In genomic region chr19:8630826-8631225, GRCm38 (mm10) we compare ENCODE assay signal across 30 mouse cellular contexts. TPM values are rescaled to one million over a fixed set of nuclear protein-coding genes. Genes with fewer than 3 reads are reported as not detected.
DNase-seq lines count a peak whose midpoint lies in the region; ATAC-seq and TF ChIP-seq lines count a peak whose summit lies in the region.
"Had no signal": no experiment of that assay in that cellular context is flagged by ENCODE, and none has a peak within 500 bp of the region (broad histone marks: within the 10 kb centered on the region; RNA-seq: fewer than 3 reads in every experiment).

No protein-coding gene starts in this region.

- no peaks in the 10 kb centered on the region for H3K4me1 ChIP-seq in heart, embryonic 12.5 days (replicated peaks)
- H3K4me1 ChIP-seq in kidney, embryonic 14.5 days (ENCODE audit: control insufficient read depth, insufficient read depth, low read length), result no peaks in the 10 kb centered on the region
- peaks cover 0 to 1% of the 10 kb centered on the region in 2 experiments; a peak in 2 of 4 replicates for H3K4me1 ChIP-seq in MEL (ENCODE audit: control insufficient read depth in 1 of 2, insufficient read depth in 2 of 2, low read length in 2 of 2)
- H3K4me1 ChIP-seq in forebrain, embryonic 11.5 days (replicated peaks; ENCODE audit: control insufficient read depth, insufficient read depth, low read length), result no peaks in the 10 kb centered on the region
- H3K4me1 ChIP-seq: forebrain, embryonic 15.5 days; heart, embryonic 13.5 days; lung, embryonic 15.5 days; midbrain, embryonic 10.5 days; neural tube, embryonic 12.5 days had no signal

- no peaks in the 10 kb centered on the region; the same call in none of the 2 replicates for H3K27me3 ChIP-seq in heart, embryonic 12.5 days (replicated peaks)
- H3K27me3 ChIP-seq in kidney, embryonic 14.5 days (ENCODE audit: control insufficient read depth, insufficient read depth, low read length), result no peaks in the 10 kb centered on the region
- H3K27me3 ChIP-seq in MEL (ENCODE audit: control insufficient read depth in 1 of 2, insufficient read depth in 2 of 2, low read length in 2 of 2), result peaks cover 0 to 2% of the 10 kb centered on the region in 2 experiments; a peak in 1 of 4 replicates
- no peaks in the 10 kb centered on the region for H3K27me3 ChIP-seq in forebrain, embryonic 11.5 days (ENCODE audit: control insufficient read depth, insufficient read depth, low read length)
- H3K27me3 ChIP-seq: forebrain, embryonic 15.5 days; liver, embryonic 15.5 days; lung, embryonic 15.5 days; neural tube, embryonic 12.5 days had no signal

- no peak for ATAC-seq in heart, embryonic 12.5 days (ENCODE audit: insufficient number of reproducible peaks, low FRiP score)
- no peak for ATAC-seq in kidney, embryonic 14.5 days (ENCODE audit: low FRiP score, low TSS enrichment)
- no peak for ATAC-seq in forebrain, embryonic 11.5 days (replicated peaks; ENCODE audit: low FRiP score)
- ATAC-seq: forebrain, embryonic 15.5 days; hindbrain, embryonic 16.5 days had no signal

- H3K9me3 ChIP-seq in heart, embryonic 12.5 days (replicated peaks), result no peaks in the 10 kb centered on the region; the same call in 1 of the 2 replicates
- no peaks in the 10 kb centered on the region for H3K9me3 ChIP-seq in kidney, embryonic 14.5 days (ENCODE audit: control insufficient read depth, low read length)
- H3K9me3 ChIP-seq in MEL (replicated peaks; ENCODE audit: insufficient read depth, low read length), result no peaks in the 10 kb centered on the region
- no peaks in the 10 kb centered on the region for H3K9me3 ChIP-seq in forebrain, embryonic 11.5 days (ENCODE audit: control insufficient read depth, low read length)
- H3K9me3 ChIP-seq: forebrain, embryonic 15.5 days; liver, embryonic 15.5 days; lung, embryonic 15.5 days; midbrain, embryonic 10.5 days; neural tube, embryonic 12.5 days had no signal

- no peak overlapping the region for H3K9ac ChIP-seq in heart, embryonic 12.5 days
- H3K9ac ChIP-seq in kidney, embryonic 14.5 days (ENCODE audit: low read depth, low read length), result no peak overlapping the region
- no peak overlapping the region for H3K9ac ChIP-seq in MEL (ENCODE audit: control insufficient read depth, low read depth, low read length, poor library complexity, severe bottlenecking)
- H3K9ac ChIP-seq in forebrain, embryonic 11.5 days (ENCODE audit: low read length), result no peak overlapping the region
- H3K9ac ChIP-seq: forebrain, embryonic 15.5 days; heart, embryonic 13.5 days; liver, embryonic 15.5 days; lung, embryonic 15.5 days; neural tube, embryonic 12.5 days had no signal

- TF ChIP-seq CTCF in MEL (IDR thresholded peaks at IDR 0.05 in 2 of 3, conservative IDR thresholded peaks at IDR 0.05 in 1 of 3; ENCODE audit: control insufficient read depth in 1 of 3, insufficient read depth in 1 of 3, low read depth in 2 of 3, low read length in 3 of 3, poor library complexity in 1 of 3, severe bottlenecking in 1 of 3), result no peak

- no peak for TF ChIP-seq POLR2A in MEL (IDR thresholded peaks at IDR 0.05; ENCODE audit: control insufficient read depth in 1 of 2, insufficient read depth in 1 of 2, low read depth in 1 of 2, low read length in 2 of 2, poor library complexity in 1 of 2)

- H3K4me2 ChIP-seq in heart, embryonic 12.5 days, result no peak overlapping the region
- H3K4me2 ChIP-seq in kidney, embryonic 14.5 days (replicated peaks; ENCODE audit: low read depth, low read length), result no peak overlapping the region
- H3K4me2 ChIP-seq in forebrain, embryonic 11.5 days (ENCODE audit: low read depth, low read length, severe bottlenecking), result no peak overlapping the region
- H3K4me2 ChIP-seq: forebrain, embryonic 15.5 days; heart, embryonic 13.5 days; liver, embryonic 15.5 days; lung, embryonic 15.5 days; neural tube, embryonic 12.5 days had no signal

- no peaks in the 10 kb centered on the region for H3K36me3 ChIP-seq in heart, embryonic 12.5 days
- no peaks in the 10 kb centered on the region for H3K36me3 ChIP-seq in kidney, embryonic 14.5 days (ENCODE audit: control insufficient read depth, insufficient read depth, low read length)
- no peaks in the 10 kb centered on the region for H3K36me3 ChIP-seq in MEL (ENCODE audit: control insufficient read depth in 1 of 2, insufficient read depth in 2 of 2, low read length in 2 of 2)
- H3K36me3 ChIP-seq in forebrain, embryonic 11.5 days (ENCODE audit: control insufficient read depth, insufficient read depth, low read length), result no peaks in the 10 kb centered on the region
- H3K36me3 ChIP-seq: forebrain, embryonic 15.5 days; heart, embryonic 13.5 days; liver, embryonic 15.5 days; lung, embryonic 15.5 days; midbrain, embryonic 10.5 days; neural tube, embryonic 12.5 days had no signal

- peak; percentile 3 for DNase-seq in heart, adult 8-10 months (ENCODE audit: low spot score)
- peak; percentile 68 to 79 for DNase-seq in kidney, adult 8-10 months
- peak; percentile 13 for DNase-seq in MEL (ENCODE audit: low read depth, low spot score)
- peak; percentile 54 for DNase-seq in kidney, postnatal 10 days
- no peak for DNase-seq in forebrain, embryonic 11.5 days (ENCODE audit: low spot score)
- no peak for DNase-seq in urinary bladder, adult 2 months (ENCODE audit: low spot score)
- DNase-seq: cerebellum, adult 8-10 months; cerebellum, postnatal 25 days; layer of hippocampus, postnatal 36 days; left cerebral cortex, postnatal 4 days; right cerebral cortex, adult 18-20 months; spleen, adult 18-20 months; thymus, postnatal 14 days had no signal

- whole genome bisulfite sequencing in heart, embryonic 12.5 days, result 71% methylated on average over 6 of the region's 6 CpGs
- WGBS in kidney, embryonic 14.5 days, result 76% methylated on average over 6 of the region's 6 CpGs
- WGBS in forebrain, embryonic 11.5 days, result 83% methylated on average over 6 of the region's 6 CpGs

- no peak for TF ChIP-seq RAD21 in MEL (IDR thresholded peaks at IDR 0.05; ENCODE audit: low read depth, low read length)

- no peaks in the 10 kb centered on the region for H3K79me2 ChIP-seq in MEL (ENCODE audit: control insufficient read depth, insufficient read depth, low read length, poor library complexity)

- TF ChIP-seq EP300 in MEL (IDR thresholded peaks at IDR 0.05; ENCODE audit: low read depth in 1 of 2, low read length in 2 of 2), result peak in 1 of 2 experiments; percentile 24; a peak in 1 of 4 replicates

- H3K4me3 ChIP-seq in heart, embryonic 12.5 days, result no peak overlapping the region
- no peak overlapping the region for H3K4me3 ChIP-seq in kidney, embryonic 14.5 days (ENCODE audit: low read length)
- no peak overlapping the region for H3K4me3 ChIP-seq in MEL (ENCODE audit: control insufficient read depth in 1 of 2, insufficient read depth in 1 of 2, low read depth in 2 of 2, low read length in 2 of 2)
- H3K4me3 ChIP-seq in forebrain, embryonic 11.5 days (ENCODE audit: low read depth, low read length), result no peak overlapping the region
- H3K4me3 ChIP-seq: forebrain, embryonic 15.5 days; heart, embryonic 13.5 days; liver, embryonic 15.5 days; lung, embryonic 15.5 days; midbrain, embryonic 10.5 days; myocyte; neural tube, embryonic 12.5 days had no signal

- H3K27ac ChIP-seq in heart, embryonic 12.5 days (ENCODE audit: poor library complexity, severe bottlenecking), result no peak overlapping the region
- no peak overlapping the region for H3K27ac ChIP-seq in kidney, embryonic 14.5 days (ENCODE audit: low read depth, low read length)
- H3K27ac ChIP-seq in MEL (ENCODE audit: control insufficient read depth, low read depth, low read length), result no peak overlapping the region
- no peak overlapping the region for H3K27ac ChIP-seq in forebrain, embryonic 11.5 days (ENCODE audit: low read depth, low read length)
- H3K27ac ChIP-seq: forebrain, embryonic 15.5 days; heart, embryonic 13.5 days; liver, embryonic 15.5 days; lung, embryonic 15.5 days; midbrain, embryonic 10.5 days; neural tube, embryonic 12.5 days had no signal

TF ChIP-seq in MEL, 35 proteins besides CTCF, POLR2A, EP300 and RAD21:
- no peak for TF ChIP-seq USF1 (IDR thresholded peaks at IDR 0.05; ENCODE audit: low read depth, low read length)
- no peak for TF ChIP-seq MXI1 (IDR thresholded peaks at IDR 0.05; ENCODE audit: low read depth, low read length)
- TF ChIP-seq POLR2AphosphoS5 (IDR thresholded peaks at IDR 0.05; ENCODE audit: borderline replicate concordance, low read depth, low read length), result no peak
- TF ChIP-seq ELF1 (IDR thresholded peaks at IDR 0.05; ENCODE audit: low read depth, low read length), result no peak

RNA-seq across cellular contexts. Expression of gene Slc22a6, which starts 13.0 kb away (rescaled TPM):
- total RNA-seq in heart, adult 8-10 months (2022), result not detected
- polyA plus RNA-seq in heart, embryonic 12.5 days (2016; fragmentation: Nextera tagmentation; extraction: Ambion mirVana), result not detected in 2 replicates
- polyA plus RNA-seq in kidney, embryonic 14.5 days (2014; fragmentation: Nextera tagmentation; extraction: Ambion mirVana), result 1.2 and 3.2 TPM in 2 replicates
- not detected in 2 replicates for total RNA-seq in MEL (2012; rRNA removed)
- polyA plus RNA-seq in MEL (2012; ENCODE audit: insufficient read depth in 1 of 2, insufficient read length in 2 of 2, low read depth in 1 of 2, low replicate concordance in 2 of 2, missing spikeins in 1 of 2), result not detected
- 0.13 and 0.36 TPM in 2 replicates for polyA plus RNA-seq in forebrain, embryonic 11.5 days (2014; fragmentation: Nextera tagmentation; extraction: Ambion mirVana)
- not detected in 2 replicates for polyA plus RNA-seq in urinary bladder, adult 2 months (2012; rRNA removed)
- total RNA-seq: gastrocnemius, adult 18-20 months; gastrocnemius, postnatal 4 days; heart, postnatal 14 days; megakaryocyte progenitor cell, adult 5-6 weeks had no signal
- polyA plus RNA-seq: heart, embryonic 13.5 days; intestine, embryonic 14.5 days; large intestine, adult 2 months; myocyte; stomach, embryonic 16.5 days had no signal

RNA-seq across cellular contexts. Expression of gene Chrm1, which starts 32.8 kb away (rescaled TPM):
- under 1 TPM in 2 of 4 experiments, not detected in 2; 0.09 TPM for total RNA-seq in heart, adult 8-10 months (2022)
- 0.05 TPM in 1 of 2 replicates, not detected in the other for polyA plus RNA-seq in heart, embryonic 12.5 days (2016; fragmentation: Nextera tagmentation; extraction: Ambion mirVana)
- 0.13 TPM in 1 of 2 replicates, not detected in the other for polyA plus RNA-seq in kidney, embryonic 14.5 days (2014; fragmentation: Nextera tagmentation; extraction: Ambion mirVana)
- total RNA-seq in MEL (2012; rRNA removed), result under 0.01 TPM in 1 of 2 replicates, not detected in the other
- under 1 TPM in 1 of 2 experiments, not detected in 1; 0.01 TPM for polyA plus RNA-seq in MEL (2012; ENCODE audit: insufficient read depth in 1 of 2, insufficient read length in 2 of 2, low read depth in 1 of 2, low replicate concordance in 2 of 2, missing spikeins in 1 of 2)
- polyA plus RNA-seq in forebrain, embryonic 11.5 days (2014; fragmentation: Nextera tagmentation; extraction: Ambion mirVana), result 0.13 TPM in 1 of 2 replicates, not detected in the other
- 0.04 and 0.06 TPM in 2 replicates for polyA plus RNA-seq in urinary bladder, adult 2 months (2012; rRNA removed)
- total RNA-seq: gastrocnemius, adult 18-20 months had no signal
- polyA plus RNA-seq: heart, embryonic 13.5 days; midbrain, embryonic 10.5 days; myocyte had no signal

RNA-seq across cellular contexts. Expression of gene Slc22a8, which starts 39.8 kb away (rescaled TPM):
- total RNA-seq in heart, adult 8-10 months (2022), result under 1 TPM in 1 of 4 experiments, not detected in 3; 0.25 TPM
- 0.05 TPM in 1 of 2 replicates, not detected in the other for polyA plus RNA-seq in heart, embryonic 12.5 days (2016; fragmentation: Nextera tagmentation; extraction: Ambion mirVana)
- 1.7 and 3.9 TPM in 2 replicates for polyA plus RNA-seq in kidney, embryonic 14.5 days (2014; fragmentation: Nextera tagmentation; extraction: Ambion mirVana)
- not detected in 2 replicates for total RNA-seq in MEL (2012; rRNA removed)
- polyA plus RNA-seq in MEL (2012; ENCODE audit: insufficient read depth in 1 of 2, insufficient read length in 2 of 2, low read depth in 1 of 2, low replicate concordance in 2 of 2, missing spikeins in 1 of 2), result not detected
- polyA plus RNA-seq in forebrain, embryonic 11.5 days (2014; fragmentation: Nextera tagmentation; extraction: Ambion mirVana), result 0.16 and 0.41 TPM in 2 replicates
- not detected in 2 replicates for polyA plus RNA-seq in urinary bladder, adult 2 months (2012; rRNA removed)
- total RNA-seq: gastrocnemius, adult 18-20 months; gastrocnemius, postnatal 4 days; megakaryocyte progenitor cell, adult 5-6 weeks had no signal
- polyA plus RNA-seq: large intestine, adult 2 months; myocyte had no signal

Comparison
In these comparisons a context has a peak if more than half of its experiments do, and no peak if none do; other contexts are left out.
1. DNase-seq: peak in heart, adult 8-10 months (single experiment), kidney, adult 8-10 months (2 of 2), MEL (single experiment) and kidney, postnatal 10 days (single experiment); none in forebrain, embryonic 11.5 days (single experiment) and urinary bladder, adult 2 months (single experiment).